Mouse (Mus musculus) colon, adult 2 months (tissue): ENCODE measurements around the gene Tox2. TPM values are rescaled to one million over a fixed set of nuclear protein-coding genes. Genes with fewer than 3 reads are reported as not detected.

Source experiments
- polyA plus RNA-seq: library from polyadenylated mRNA; depleted of rRNA; stranded (reverse); fragments of >200 nt; gene quantifications from 2 replicates; pipeline ENCODE4 v1.2.3, GENCODE M21; 2012; rRNA removed

Tox2 gene
- polyA plus RNA-seq, result 6.3 and 6.4 TPM in 2 replicates

DNA sequence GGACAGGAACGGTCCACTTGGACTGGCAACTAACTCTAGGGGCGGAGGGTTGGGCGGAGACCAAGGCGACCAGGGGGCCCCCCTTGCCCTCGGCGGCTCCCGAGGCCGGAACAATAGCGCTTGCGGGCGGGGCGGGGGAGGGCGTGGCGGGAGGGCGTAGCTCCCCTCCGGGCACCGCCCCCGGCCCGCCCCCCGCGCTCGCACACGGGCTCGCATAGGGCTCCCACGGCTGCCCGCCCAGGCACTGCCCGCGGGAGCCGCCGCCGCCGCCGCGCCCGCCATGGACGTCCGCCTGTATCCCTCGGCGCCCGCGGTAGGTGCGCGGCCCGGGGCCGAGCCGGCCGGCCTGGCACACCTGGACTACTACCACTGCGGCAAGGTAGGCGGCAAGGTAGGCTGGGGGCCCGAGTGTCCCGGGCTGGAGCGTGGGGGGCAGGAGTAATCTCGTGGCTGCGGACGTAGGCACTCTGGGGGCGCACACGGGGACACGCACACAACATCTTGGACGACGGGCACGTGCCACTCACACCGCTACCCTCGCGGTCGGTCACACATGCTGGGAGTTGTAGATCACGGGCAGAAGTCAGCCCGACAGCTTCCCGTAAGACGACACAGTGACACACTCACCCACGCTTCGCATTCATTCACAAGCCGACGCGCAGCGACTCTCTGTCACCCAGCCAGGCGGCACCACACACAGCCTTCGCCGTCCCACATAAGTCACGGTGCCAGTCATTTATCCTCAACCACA lies at the start of gene Tox2:
Gene Tox2, plus strand, starts transcription at position 242 of the 751 bp plus-strand sequence.

Other genes starting within 250 kb of the Tox2 start
- 16.2 and 27.7 TPM in 2 replicates for gene Sgk2, start 215.8 kb upstream of the Tox2 start, polyA plus RNA-seq
- gene Ift52, start 185.8 kb upstream of the Tox2 start, polyA plus RNA-seq, result 14.6 and 16.8 TPM in 2 replicates
- gene Mybl2, start 148.4 kb upstream of the Tox2 start, polyA plus RNA-seq, result 4.4 and 4.7 TPM in 2 replicates
- not detected in 2 replicates for gene Gtsf1l, start 115.3 kb upstream of the Tox2 start, polyA plus RNA-seq
- gene Jph2, start 194.9 kb downstream of the Tox2 start, polyA plus RNA-seq, result 66.9 and 78.2 TPM in 2 replicates
- gene Oser1, start 221.6 kb downstream of the Tox2 start, polyA plus RNA-seq, result 7.3 and 10.6 TPM in 2 replicates
- gene Gdap1l1, start 235.4 kb downstream of the Tox2 start, polyA plus RNA-seq, result 3.4 and 3.9 TPM in 2 replicates